Mouse (Mus musculus) G1E (cell line): ENCODE measurements around the gene Cct2.

ENCODE experiments used
- CTCF ChIP-seq: IDR thresholded peaks from 2 replicates; pipeline ENCODE4 v1.5.1; 2012; ENCODE audit warnings: low read depth, low read length, inconsistent platforms, mixed read lengths
- GATA1 ChIP-seq: IDR thresholded peaks from 2 replicates; pipeline ENCODE4 v1.6.1; 2012; ENCODE audit warnings: borderline replicate concordance, low read length, inconsistent platforms, mixed read lengths
- GATA2 ChIP-seq: IDR thresholded peaks from 2 replicates; pipeline ENCODE4 v1.6.1; 2012; ENCODE audit warnings: low read depth, low read length, inconsistent platforms, borderline replicate concordance

DNA sequence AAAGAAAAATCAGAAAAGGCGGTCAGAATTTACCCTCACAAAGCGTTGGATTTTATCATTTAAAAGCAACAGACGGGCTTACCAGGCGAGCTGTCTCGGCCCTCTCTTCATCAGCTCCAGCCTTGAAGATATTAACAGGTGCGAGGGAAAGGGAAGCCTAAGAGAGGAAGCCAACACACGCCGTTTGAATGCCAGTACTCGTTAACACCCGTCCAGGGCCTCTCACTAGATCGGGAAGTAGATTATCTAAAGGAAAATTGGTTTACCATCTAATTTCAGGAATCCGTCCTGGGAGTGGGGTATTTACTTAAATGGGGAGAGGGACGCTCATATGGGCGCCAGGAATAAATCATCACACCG is 740 bp downstream of the Cct2 start:
- TF ChIP-seq CTCF (no peak), GATA1 (no peak), GATA2 (no peak)
